Mouse (Mus musculus): Measurements from ENCODE around the gene Ift74.

GRCm38 (mm10) chr4:94683305-94683704, 69.0 kb downstream of the Ift74 start:
- TF ChIP-seq EP300 (IDR thresholded peaks at IDR 0.05; ENCODE audit: low read depth) (no peak), CTCF (IDR thresholded peaks at IDR 0.05; ENCODE audit: low read depth) (no peak)

All from liver, postnatal 0 days (tissue).